In genomic region chr6:52681847-52682485, GRCm38 (mm10) we compare ENCODE assay signal across 19 mouse cellular contexts. TPM values are rescaled to one million over a fixed set of nuclear protein-coding genes. Genes with fewer than 3 reads are reported as not detected.
DNase-seq lines count a peak whose midpoint lies in the region; ATAC-seq lines count a peak whose summit lies in the region.
"Had no signal": no experiment of that assay in that cellular context is flagged by ENCODE, and none has a peak within 500 bp of the region (broad histone marks: within the 10 kb centered on the region; RNA-seq: fewer than 3 reads in every experiment).

No protein-coding gene starts in this region.

- 0 out of 2 replicates have a peak overlapping the region, but pooled peaks have one; percentile 1 for H3K4me2 ChIP-seq in intestine, embryonic 16.5 days (ENCODE audit: low read depth, low read length)
- H3K4me2 ChIP-seq in midbrain, embryonic 11.5 days: no peak overlapping the region
- H3K4me2 ChIP-seq: hindbrain, embryonic 12.5 days; limb, embryonic 12.5 days; liver, embryonic 15.5 days; midbrain, embryonic 12.5 days had no signal

- peak; percentile 87 for ATAC-seq in intestine, embryonic 16.5 days
- no peak for ATAC-seq in midbrain, embryonic 11.5 days (ENCODE audit: low FRiP score)
- ATAC-seq: forebrain, embryonic 16.5 days; lung, postnatal 0 days had no signal

- H3K4me1 ChIP-seq in intestine, embryonic 16.5 days (ENCODE audit: control insufficient read depth, insufficient read depth, low read length): peaks cover 14% of the 10 kb centered on the region; the same call in 1 of the 2 replicates
- H3K4me1 ChIP-seq in midbrain, embryonic 11.5 days (ENCODE audit: control insufficient read depth, insufficient read depth, low read length): peaks cover 2% of the 10 kb centered on the region; the same call in 1 of the 2 replicates
- H3K4me1 ChIP-seq: hindbrain, embryonic 12.5 days; midbrain, embryonic 12.5 days had no signal

- H3K27ac ChIP-seq in intestine, embryonic 16.5 days (ENCODE audit: low read length): peak overlapping the region; percentile 86
- H3K27ac ChIP-seq in macrophage: peak overlapping the region; percentile 12; the same call in 1 of the 2 replicates
- H3K27ac ChIP-seq in midbrain, embryonic 11.5 days (ENCODE audit: low read depth, low read length): no peak overlapping the region
- H3K27ac ChIP-seq: hindbrain, embryonic 12.5 days; layer of hippocampus, adult 2 months; limb, embryonic 12.5 days; liver, embryonic 15.5 days; midbrain, embryonic 12.5 days had no signal

- DNase-seq in kidney, adult 9 months: peak; percentile 77
- no peak for DNase-seq in kidney, postnatal 10 days
- DNase-seq in fat pad, adult 2 months (ENCODE audit: extremely low read depth, low read depth, low spot score): peak; percentile 88
- DNase-seq in midbrain, embryonic 11.5 days (ENCODE audit: low spot score, missing footprints): no peak
- DNase-seq in embryo, embryonic 10 days (ENCODE audit: low spot score): no peak
- DNase-seq: adrenal gland, adult 8-10 months; cerebellum, adult 8-10 months; cerebellum, postnatal 36 days; gastrocnemius, postnatal 25 days; heart, adult 18-20 months had no signal

- H3K79me2 ChIP-seq in macrophage (ENCODE audit: inconsistent target): no peaks in the 10 kb centered on the region

- no peaks in the 10 kb centered on the region for H3K9me3 ChIP-seq in intestine, embryonic 16.5 days (ENCODE audit: control insufficient read depth, low read length)
- H3K9me3 ChIP-seq in midbrain, embryonic 11.5 days (ENCODE audit: control insufficient read depth, low read length): no peaks in the 10 kb centered on the region
- H3K9me3 ChIP-seq: hindbrain, embryonic 12.5 days; limb, embryonic 12.5 days; liver, embryonic 15.5 days; midbrain, embryonic 12.5 days had no signal

- no peak overlapping the region for H3K9ac ChIP-seq in intestine, embryonic 16.5 days (ENCODE audit: low read depth, low read length)
- no peak overlapping the region for H3K9ac ChIP-seq in midbrain, embryonic 11.5 days (ENCODE audit: low read length)
- H3K9ac ChIP-seq: hindbrain, embryonic 12.5 days; limb, embryonic 12.5 days; liver, embryonic 15.5 days; midbrain, embryonic 12.5 days had no signal

- 55% methylated on average over 6 of the region's 6 CpGs for WGBS in intestine, embryonic 16.5 days
- WGBS in macrophage (ENCODE audit: missing documents): 89% methylated on average over 6 of the region's 6 CpGs
- 82% methylated on average over 6 of the region's 6 CpGs for WGBS in midbrain, embryonic 11.5 days

- no peaks in the 10 kb centered on the region for H3K27me3 ChIP-seq in intestine, embryonic 16.5 days (replicated peaks; ENCODE audit: control insufficient read depth, insufficient read depth, low read length)
- no peaks in the 10 kb centered on the region for H3K27me3 ChIP-seq in midbrain, embryonic 11.5 days (ENCODE audit: control insufficient read depth, insufficient read depth, low read length)
- H3K27me3 ChIP-seq: hindbrain, embryonic 12.5 days; liver, embryonic 15.5 days; midbrain, embryonic 12.5 days had no signal

- H3K4me3 ChIP-seq in intestine, embryonic 16.5 days (ENCODE audit: low read length): no peak overlapping the region
- no peak overlapping the region for H3K4me3 ChIP-seq in macrophage (ENCODE audit: inconsistent target)
- no peak overlapping the region for H3K4me3 ChIP-seq in midbrain, embryonic 11.5 days (ENCODE audit: low read depth, low read length)
- H3K4me3 ChIP-seq: hindbrain, embryonic 12.5 days; layer of hippocampus, adult 2 months; limb, embryonic 12.5 days; liver, embryonic 15.5 days; midbrain, embryonic 12.5 days had no signal

- no peaks in the 10 kb centered on the region for H3K36me3 ChIP-seq in intestine, embryonic 16.5 days (ENCODE audit: control insufficient read depth, insufficient read depth, low read length)
- H3K36me3 ChIP-seq in macrophage (ENCODE audit: inconsistent target): no peaks in the 10 kb centered on the region
- no peaks in the 10 kb centered on the region for H3K36me3 ChIP-seq in midbrain, embryonic 11.5 days (ENCODE audit: control insufficient read depth, insufficient read depth, low read length)
- H3K36me3 ChIP-seq: hindbrain, embryonic 12.5 days; limb, embryonic 12.5 days; liver, embryonic 15.5 days; midbrain, embryonic 12.5 days had no signal

RNA-seq across cellular contexts. Expression of gene Tax1bp1, which starts 31.6 kb away (rescaled TPM):
- 162 and 168 TPM in 2 replicates for polyA plus RNA-seq in intestine, embryonic 16.5 days (2015; fragmentation: Nextera tagmentation; extraction: Ambion mirVana)
- total RNA-seq in macrophage (2018; cell fraction: chromatin; rRNA removed): 100 to 1,000 TPM; 175 to 454 (median 248) TPM
- 100 to 1,000 TPM; 139 to 219 (median 170) TPM for total RNA-seq in macrophage (2018; cell fraction: cytosol; rRNA removed)
- total RNA-seq in macrophage (2018; cell fraction: nucleus; rRNA removed): 100 to 1,000 TPM; 137 to 362 (median 212) TPM
- polyA plus RNA-seq in macrophage (2018): 129 to 262 TPM (median 129 TPM) in 3 replicates
- 144 and 155 TPM in 2 replicates for polyA plus RNA-seq in midbrain, embryonic 11.5 days (2014; fragmentation: Nextera tagmentation; extraction: Ambion mirVana)

RNA-seq across cellular contexts. Expression of gene Hibadh, which starts 41.8 kb away (rescaled TPM):
- polyA plus RNA-seq in intestine, embryonic 16.5 days (2015; fragmentation: Nextera tagmentation; extraction: Ambion mirVana): 148 and 151 TPM in 2 replicates
- total RNA-seq in macrophage (2018; cell fraction: chromatin; rRNA removed): 10 to 100 TPM; 24.4 to 66.8 (median 48.9) TPM
- total RNA-seq in macrophage (2018; cell fraction: cytosol; rRNA removed): 10 to 100 TPM; 41.3 to 54.0 (median 47.2) TPM
- total RNA-seq in macrophage (2018; cell fraction: nucleus; rRNA removed): 10 to 100 TPM; 22.5 to 67.3 (median 40.0) TPM
- 40.2 to 62.3 TPM (median 45.1 TPM) in 3 replicates for polyA plus RNA-seq in macrophage (2018)
- 49.3 and 55.4 TPM in 2 replicates for polyA plus RNA-seq in midbrain, embryonic 11.5 days (2014; fragmentation: Nextera tagmentation; extraction: Ambion mirVana)

Comparison
In these comparisons a context has a peak if more than half of its experiments do, and no peak if none do; other contexts are left out.
1. DNase-seq: peak in kidney, adult 9 months (single experiment) and fat pad, adult 2 months (single experiment); none in kidney, postnatal 10 days (single experiment), midbrain, embryonic 11.5 days (single experiment) and embryo, embryonic 10 days (single experiment).